Mouse (Mus musculus): ENCODE results near the gene Nudt19. TPM values are rescaled to one million over a fixed set of nuclear protein-coding genes. Genes with fewer than 3 reads are reported as not detected.
"Not testable (repeated sequence)": the region's sequence is repeated elsewhere in the genome, so short reads cannot be mapped to it uniquely, and the experiment has no call there.

The Nudt19 gene
- polyA plus RNA-seq, 2 experiments from 2014 or later: 49.0 to 58.6 TPM

DNA sequence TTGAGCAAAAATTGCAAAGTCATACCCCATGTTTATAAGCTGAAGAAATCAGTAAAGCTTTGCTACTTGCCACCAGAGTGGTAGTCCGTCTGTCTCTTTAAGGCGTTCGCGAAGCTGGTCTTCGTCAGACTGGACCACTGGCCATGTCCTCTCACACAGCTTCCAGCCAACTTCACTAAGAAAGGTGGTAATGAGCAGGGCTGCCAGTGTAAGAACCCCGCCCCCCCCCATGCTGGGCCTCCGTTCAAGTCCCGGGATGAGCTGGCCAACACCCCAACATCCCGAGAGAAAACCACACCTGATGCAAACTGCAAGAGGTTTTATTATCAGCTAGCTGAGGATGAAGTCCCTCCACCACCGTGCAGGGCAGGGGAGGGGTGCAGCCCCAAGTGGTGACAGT lies 8.8 kb upstream of the Nudt19 start:
- ATAC-seq: not testable (repeated sequence)

DNA sequence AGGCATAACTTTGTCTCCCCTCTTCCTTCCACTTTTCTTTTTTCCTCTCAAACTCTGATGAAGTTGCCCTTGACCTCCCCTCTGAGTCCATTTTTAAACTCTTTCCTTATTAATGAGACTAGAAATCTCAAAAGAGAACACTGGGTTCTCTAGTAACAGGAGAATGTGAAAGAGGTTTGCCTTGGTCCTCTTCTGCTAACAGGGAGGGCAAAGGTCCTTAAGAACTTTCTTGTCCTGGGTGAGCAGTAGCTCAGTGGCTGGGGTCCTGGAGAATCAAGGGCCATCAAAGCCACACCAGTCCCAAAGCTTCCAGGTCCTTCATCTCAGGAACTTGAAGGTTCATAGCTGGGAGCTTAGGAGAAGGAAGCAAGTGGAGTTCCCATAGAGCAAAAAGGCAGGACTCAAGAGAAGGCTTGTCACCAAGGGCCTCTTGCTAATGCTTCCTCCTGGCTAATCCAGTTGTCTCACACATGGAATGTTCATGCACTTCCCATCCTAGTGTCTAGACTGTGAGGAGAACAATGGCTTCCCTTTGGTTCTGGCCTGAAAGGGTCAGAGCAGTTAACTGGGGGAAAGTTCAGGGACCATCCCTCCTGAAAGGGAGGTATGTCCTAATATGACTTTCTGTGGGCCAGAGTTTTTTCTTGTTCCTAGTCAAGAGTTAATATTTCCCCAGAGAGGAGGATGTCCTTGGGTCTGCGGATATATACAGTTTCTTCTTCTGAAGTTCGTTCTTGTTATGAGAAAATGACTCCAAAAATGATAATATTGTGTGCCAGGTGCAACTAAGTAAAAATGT lies 8.2 kb upstream of the Nudt19 start:
- ATAC-seq: no peak

DNA sequence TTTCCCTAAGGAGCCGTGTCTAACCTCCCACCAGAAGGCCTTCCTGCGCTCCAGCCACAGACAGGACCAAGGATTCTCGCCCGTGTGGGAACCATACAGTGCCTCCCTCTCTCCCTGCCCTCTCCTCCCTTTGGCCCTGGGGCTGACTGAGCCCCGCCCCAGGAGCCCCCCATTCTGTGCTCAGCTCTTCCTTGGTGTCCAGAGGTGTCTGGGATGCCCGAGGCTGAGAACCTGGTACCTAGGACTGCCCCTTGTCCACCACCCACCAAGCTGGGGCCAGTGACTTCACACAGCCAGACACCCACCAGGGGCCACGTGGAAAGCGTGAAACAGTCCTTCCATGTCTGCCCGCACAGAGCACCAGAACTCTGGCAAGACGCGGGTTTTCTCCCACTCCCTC lies 7.0 kb upstream of the Nudt19 start:
- no peak for ATAC-seq

DNA sequence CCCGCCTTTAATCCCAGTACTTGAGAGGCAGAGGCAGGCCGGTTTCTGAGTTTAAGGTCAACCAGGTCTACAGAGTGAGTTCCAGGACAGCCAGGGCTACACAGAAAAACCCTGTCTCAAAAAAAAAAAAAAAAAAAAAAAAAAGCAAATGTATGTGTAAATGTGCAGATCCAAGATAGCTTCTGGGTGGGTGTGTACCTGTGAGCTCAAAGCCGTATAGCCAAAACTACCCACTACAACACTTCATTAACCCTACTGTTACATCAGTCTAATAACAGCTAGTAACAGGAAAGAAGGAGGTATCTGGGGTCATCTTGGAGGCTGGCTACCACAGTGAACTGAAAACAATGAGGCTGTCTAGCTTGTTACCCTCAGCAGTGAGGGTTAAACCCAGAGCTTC lies 3.7 kb upstream of the Nudt19 start:
- ATAC-seq: no peak

DNA sequence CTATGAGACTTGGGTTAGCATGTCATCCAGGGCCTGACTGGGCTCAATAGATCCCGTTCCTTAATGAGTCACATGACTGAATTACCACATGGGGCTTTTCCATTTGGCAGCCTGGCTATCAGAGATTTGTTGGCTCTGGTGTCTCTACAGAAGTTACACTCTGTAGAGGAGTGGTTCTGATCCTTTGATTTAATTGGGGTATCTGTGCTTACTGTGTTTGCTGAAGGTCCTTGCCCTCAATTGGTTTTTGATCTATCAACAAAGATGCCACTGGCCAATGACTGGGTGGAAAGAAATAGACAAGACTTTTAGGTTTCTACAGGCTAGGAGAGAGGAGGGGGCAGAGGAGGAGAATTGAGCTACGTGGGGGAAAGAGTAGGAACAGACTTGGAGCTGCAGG lies 2.6 kb upstream of the Nudt19 start:
- ATAC-seq: no peak

DNA sequence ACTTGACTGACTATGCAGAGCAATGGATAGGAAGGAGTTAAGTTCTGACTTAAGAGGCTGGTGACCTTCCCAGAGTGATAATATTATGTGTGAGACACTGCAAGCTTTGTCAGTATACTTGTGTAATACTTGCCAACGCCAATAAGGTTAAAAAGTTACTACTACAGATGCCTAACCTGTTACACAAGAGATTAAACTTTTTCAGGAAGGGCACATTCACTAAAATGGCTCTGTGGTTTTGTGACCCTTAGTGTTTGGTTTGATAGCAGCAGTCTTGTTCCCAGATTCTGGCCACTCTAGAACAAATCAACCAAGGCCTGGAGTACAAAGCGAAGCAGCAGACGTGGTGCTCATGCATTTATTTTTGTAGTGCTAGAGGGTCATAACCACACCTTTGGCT lies 1.5 kb upstream of the Nudt19 start:
- ATAC-seq: no peak

DNA sequence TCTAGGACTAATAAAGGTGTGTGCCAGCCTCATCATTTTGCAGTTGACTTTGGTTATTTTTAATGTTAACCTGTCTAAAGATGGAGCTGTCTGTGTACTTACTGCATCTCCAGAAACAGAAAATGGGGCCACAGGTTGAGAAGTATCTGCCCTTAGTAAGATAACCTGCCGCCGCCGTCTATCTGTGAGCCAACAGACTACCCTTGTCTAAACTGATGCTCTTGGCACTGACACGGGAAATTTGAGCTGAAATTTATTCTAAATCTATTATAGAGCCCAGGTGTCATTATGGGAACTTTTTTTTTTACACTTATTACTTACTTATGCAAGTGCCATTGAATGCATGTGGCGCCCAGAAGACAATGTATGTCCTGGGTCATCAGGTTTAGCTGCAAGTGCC lies 801 bp upstream of the Nudt19 start:
- ATAC-seq: no peak

DNA sequence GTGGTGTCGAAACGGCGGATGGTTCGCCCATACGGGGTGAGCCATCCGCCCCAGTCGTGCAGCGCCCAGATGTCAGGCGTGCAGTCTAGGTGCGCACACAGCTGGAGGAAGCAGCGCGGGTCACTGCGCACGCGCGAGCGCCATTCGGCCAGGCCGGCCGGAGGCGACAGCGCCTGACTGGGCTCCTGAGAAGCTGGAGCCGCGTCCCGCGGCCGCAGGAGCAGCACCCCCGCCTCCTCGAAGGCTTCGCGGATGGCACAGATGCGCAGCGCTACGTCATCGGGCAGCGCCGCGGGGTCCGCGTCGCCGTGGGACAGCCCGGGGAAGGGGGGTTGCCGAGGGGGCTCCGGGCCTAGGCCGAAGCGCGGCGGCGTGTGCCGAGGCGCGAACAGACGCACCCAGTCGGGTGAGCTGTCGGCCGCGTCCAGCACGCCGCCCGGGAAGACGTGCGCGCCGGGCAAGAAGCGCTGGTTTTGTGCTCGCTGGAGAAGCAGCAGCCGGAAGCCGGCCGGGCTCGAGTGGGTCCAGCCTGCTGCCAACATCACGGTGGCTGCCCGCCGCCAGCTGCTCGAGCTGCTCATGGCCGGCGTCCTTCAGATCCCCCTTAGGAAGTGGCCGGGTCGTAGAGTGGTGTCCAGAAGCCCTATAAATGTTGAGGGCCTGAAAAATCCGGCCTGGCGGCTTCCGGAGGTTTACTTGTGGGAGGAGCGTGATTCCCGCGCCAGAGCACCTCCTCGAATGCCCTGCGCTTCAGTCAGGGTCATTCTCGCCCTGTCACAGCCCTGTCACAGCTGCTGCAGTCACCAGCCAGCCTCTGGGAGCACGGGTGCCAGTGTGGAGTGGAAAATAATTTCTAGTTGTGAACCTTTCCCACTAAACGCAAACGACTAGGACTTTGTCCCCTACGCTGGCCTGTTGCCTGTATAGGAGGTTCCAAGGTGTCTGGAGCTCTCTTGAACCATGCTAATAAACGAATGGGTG lies 590 bp downstream of the Nudt19 start:
- ATAC-seq: peak; percentile 78

DNA sequence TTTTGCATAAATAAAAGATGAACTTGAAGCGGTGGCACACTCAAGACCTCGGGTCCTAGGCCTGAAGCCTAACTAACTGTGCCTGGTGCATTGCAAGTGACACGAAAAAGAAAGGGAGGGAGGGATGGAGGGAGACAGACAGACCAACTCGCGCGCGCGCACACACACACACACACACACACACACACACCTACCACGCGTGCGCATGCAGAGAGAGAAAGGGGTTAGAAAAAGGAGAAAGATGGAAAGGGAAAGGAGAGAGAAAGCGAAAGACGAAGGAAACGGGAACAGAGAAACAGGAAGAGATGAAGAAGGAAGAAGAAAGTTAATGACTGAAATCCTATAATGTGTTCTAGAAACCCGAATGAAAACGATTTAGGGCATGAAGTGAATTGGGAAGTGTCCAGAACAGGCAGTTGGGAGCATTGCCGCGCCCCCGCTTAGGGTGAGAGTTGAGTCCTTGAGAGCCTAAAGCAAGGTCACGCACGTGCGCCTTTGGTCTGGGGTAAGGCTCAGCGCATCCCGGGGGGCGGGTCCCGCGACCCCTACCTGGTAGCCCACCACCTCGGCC lies 1.4 kb downstream of the Nudt19 start:
- peak; percentile 16 for ATAC-seq

DNA sequence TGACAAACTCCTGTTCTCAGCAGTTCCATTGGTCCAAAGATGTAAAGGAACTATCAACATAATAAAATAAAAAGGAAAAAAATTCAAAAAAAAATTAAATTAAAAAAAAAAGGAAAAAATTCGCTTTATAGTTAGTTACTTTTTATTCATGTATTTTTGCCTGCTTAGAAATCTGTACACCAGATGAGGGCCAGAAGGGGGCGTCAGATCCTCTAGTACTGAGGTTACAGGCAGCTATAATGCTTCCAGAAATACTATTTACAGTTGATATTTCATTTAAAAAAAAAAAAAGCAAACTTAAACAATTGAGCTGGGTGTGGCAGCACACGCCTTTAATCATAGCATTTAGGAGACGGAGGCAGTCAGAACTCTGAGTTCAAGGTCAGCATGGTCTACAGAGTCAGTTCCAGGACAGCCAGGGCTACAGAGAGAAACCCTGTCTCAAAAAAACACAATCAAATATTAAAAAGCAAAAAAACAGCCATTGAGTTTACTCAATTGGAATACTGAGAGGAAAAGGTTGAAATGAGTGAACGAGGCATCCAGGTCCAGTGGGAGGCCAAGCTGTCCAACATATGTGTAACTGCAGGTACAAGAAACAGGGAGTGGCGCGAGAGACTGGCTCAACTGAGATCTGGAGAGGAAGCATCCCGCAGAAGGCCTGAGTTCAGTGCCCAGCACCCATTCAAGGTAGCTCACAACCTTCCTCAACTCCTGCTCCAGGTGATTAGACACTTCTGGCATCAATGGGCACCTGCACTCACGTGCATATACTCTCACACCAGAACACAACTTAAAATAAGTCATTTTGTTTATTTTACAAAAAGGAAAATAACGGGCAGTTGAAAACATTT lies 2.1 kb downstream of the Nudt19 start:
- ATAC-seq: no peak

DNA sequence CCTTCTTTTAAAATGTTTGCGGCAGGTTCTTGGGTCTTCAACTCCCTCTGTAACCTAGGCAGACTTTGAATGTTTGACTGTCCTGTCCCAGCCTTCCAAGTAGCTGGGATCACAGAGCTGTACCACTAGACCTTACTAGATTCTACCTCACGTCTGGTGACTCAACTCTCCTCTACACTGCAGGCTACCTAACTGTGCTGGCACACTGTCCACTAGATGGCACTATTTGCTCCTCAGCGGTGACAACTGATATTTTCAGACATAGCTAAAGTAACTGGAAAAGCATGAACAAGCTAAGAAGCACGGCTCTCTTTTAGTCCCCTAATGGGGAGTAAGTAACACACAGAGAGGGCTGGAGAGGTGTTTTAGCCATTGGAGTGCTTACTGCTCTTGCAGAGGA lies 10.2 kb downstream of the Nudt19 start:
- ATAC-seq: peak; percentile 59

DNA sequence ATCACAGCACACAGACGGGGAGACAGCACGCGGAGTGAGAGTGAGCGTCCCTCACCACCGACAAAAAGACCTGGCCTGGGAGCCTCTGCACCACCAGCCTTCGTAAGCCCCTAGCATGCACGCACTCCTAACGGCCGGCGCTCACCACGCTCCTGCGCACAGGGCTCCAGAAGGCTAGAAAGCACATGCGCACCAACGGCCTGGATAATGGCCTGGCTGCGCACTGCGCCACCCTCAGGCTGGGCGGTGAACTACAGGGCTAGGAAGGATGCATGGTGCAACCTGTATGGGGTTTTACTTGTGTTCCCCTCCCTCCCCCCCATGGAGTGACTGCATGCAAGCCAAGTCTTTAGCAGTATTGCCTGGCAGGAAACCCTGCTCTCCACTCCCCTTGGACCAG lies 18.5 kb downstream of the Nudt19 start, which contains the start of gene Tdrd12:
TSS of gene Tdrd12 (minus strand) at position 184 of the 400 bp plus-strand sequence.
- ATAC-seq: no peak

DNA sequence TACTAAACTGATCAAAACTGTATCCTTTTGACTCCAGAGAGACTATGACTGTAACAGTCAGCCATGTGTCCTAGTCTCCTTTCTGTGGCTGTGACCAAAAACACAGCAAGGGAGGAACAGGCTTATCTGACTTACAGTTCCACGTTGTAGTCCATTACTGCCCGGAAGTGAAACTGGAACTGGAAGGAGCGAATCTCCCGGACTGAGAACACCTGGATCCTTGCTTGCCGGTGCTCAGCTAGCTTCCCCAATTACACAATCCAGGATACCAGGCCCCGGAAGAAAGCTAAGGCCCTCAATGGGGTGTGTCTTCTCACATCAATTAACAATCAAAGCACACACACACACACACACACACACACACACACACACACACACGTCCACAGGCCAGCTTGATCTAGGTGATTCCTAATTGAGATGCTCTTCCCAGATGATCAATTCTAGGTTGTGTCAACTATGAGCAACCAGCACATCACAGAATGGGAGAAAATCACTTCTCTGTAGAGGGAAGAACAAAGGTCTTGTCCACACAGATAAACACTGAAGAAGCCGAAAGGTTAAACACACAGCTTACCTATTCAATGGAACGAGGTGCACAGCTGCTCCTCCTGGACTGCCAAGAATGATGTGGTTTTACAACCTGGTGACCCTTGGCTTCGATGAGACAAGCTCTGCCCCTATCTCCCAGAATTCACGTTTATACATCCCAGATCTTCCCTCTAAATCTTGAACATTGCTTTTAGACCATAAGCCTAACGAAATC lies 20.2 kb downstream of the Nudt19 start:
- no peak for ATAC-seq

DNA sequence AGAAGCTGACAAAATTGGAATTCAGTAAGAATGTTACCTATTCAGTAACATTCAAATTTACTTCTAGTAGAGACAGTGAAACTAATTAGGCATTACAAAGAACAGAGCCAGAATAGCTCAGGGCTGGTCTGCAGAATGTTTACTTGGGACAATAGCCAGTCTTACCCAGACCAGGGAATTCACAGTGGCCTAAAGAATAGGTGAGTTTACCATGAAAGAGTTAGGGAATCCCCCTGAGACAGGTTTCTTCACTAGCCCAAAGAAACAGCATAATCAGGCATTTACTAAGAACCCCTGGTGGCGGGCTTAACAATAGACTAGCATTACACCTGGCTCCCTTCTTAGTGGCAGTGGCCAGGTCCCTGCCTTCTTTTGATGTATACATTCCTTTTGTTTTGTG lies 25.6 kb downstream of the Nudt19 start:
- not testable (repeated sequence) for ATAC-seq

DNA sequence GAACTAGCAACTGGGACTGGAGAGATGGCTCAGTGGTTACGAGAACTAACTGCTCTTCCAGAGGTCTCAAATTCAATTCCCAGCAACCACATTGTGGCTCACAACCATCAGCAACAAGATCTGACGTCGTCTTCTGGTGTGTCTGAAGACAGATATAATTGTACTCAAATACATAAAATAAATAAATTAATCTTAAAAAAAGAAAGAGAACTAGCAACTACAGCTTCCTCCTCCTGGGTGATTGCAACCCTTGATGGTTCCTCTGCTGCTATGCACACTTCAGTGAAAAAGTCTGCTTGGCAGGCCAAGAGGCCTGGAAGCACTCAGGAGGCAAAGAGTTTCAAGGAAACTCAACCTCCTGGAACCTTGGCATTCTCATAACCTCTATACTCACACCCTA lies 26.1 kb downstream of the Nudt19 start:
- no peak for ATAC-seq

DNA sequence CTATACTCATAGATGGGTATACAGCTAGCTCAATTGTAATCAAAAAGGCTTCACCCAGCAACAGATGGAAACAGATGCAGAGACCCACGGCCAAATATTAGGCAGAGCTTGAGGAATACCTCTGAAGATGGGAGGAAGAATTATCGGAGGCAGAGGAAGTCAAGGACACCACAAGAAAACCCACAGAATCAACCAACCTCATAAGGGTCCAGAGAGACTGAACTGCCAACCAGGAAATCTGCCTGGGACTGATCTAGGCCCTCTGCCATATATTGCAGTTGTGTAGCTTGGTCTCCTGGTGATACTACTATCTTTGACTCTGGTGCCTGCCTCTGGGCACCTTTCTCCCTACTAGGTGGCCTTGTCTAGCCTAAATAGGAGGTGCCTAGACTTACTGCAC lies 29.3 kb downstream of the Nudt19 start:
- no peak for ATAC-seq

DNA sequence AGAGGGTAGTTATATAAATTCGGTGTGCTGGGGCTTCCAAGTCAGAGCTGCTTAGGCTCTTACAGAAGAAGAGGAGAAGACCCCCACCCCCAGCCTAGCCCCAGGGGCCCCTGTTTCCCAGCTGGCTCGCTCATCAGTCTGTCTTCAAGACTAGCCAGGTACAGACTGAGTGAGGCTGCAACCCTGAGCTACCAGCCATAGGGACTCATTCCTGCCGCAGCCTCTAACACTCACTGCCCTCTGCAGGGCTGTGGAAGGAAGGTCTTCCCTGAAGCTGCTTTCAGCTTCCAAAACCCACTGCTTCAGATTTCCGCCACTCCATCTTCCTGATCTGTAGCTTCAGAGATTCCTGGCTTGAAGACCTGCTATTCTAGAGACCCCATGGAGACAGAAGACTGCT lies 54.1 kb downstream of the Nudt19 start:
- no peak for ATAC-seq

DNA sequence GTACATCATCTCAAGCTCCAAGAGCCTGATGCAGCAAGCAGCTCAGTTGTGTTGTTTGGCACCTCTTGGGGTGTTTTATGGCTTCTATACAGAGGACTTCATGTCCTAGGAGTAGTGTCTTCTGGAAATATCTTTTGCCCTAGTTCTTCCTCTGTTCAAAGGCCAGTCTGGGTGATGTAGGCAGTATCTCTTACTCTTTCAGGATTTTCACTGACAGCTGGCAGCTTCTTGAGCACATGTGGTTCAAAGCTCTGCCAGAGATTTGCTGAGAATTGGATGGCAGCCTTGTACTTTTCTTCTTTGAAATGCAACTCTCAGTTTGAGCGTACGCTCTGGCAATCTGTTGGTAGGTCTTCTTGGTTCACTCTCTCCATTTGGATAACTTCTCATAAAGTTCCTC lies 58.6 kb downstream of the Nudt19 start:
- no peak for ATAC-seq

Data from activated CD4-positive, CD25-positive, alpha-beta regulatory T cell, adult 4 months (primary cell).